Mouse (Mus musculus): ENCODE data around the gene Pgpep1l.

Pgpep1l gene

DNA sequence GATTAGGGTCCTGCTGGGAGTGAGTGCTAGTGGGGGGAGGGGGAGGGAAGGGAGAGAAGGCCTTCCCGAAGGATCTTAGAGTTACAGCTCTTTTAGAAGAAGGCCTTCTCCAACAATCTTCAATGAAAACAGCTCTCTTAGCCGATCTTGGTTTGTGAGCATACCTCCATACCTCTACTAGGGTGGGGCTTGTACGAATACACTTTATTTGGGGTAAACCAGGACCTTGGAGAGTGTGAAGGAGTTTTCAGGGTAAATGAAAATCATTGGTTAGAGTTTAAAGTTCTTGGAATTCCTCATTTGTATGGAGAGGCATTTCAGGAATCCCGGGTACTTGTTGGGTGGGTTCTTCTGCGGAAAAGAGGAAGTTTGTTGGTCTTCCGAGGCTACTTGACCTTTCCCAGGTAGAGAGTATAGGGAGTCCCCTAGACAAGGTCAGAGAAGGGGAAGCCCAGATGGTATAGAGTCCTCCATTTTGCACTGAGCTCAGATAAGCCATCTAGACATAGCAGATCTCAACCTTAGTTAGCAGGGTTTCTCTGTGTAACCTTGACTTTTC, 4.4 kb downstream of the Pgpep1l start:
- no peak for DNase-seq

- DNase-seq = no peak
These were observed 5.5 kb downstream of the Pgpep1l start for GRCm38 (mm10) chr7:68258326-68259150.

GRCm38 (mm10) chr7:68257767-68258166, 6.3 kb downstream of the Pgpep1l start:
- no peak for DNase-seq

DNA sequence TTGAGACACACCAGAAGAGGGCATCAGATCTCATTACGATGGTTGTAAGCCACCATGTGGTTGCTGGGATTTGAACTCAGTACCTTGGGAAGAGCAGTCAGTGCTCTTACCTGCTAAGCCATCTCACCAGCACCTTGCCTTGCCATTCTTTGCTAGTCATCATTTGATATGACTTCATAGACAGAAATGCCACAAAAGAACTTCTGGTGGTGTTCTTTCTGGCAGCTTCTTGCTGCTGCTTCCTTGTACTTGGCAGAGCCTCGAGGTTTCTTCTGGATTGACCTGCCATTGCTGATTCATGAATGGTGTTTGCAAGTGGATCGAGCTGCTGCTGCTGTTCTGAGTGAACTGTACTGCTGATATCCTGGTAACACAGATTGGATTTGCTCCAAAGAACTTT, 13.1 kb downstream of the Pgpep1l start:
- no peak for DNase-seq

DNA sequence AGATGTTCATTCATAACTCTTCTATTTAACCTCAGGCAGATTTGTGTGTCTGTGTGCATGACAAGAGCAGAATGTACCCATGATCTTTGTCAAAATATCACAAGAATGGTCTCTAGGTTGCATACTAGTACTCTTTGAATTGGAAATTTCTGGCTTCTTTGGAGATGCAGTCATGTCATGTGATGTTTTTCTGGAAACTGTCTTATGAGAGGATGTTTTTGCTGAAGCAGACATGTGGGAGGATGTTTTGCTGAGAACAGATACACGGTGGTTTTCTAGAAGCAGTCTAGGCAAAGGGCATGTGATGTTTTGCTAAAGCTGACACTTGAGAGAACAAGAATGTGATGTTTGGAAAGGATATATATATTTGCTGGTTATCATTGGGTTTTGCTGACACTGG, 13.6 kb downstream of the Pgpep1l start:
- DNase-seq = no peak

GRCm38 (mm10) chr7:68246249-68246648, 17.8 kb downstream of the Pgpep1l start:
- no peak for DNase-seq

GRCm38 (mm10) chr7:68245681-68246080, 18.4 kb downstream of the Pgpep1l start:
- DNase-seq = no peak

DNA sequence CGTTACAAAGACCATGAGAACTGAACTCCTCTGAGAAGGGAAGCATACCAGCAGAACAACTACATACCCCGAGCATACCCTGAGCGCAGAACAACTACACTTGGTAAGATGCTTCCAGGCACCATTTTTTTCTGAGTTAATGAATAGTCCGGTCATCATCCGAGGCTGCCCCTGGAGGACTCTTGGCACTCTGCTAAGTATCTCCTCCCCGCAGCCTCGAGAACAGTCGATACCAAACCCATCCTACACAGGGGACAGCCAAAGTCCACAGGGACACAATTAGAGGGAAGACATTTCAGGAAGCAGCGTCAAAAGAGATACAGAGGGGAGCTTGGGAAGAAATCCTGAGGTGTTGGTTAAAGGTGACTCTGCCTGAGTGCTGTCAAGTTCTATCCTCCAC, 22.8 kb downstream of the Pgpep1l start:
- no peak for DNase-seq

DNA sequence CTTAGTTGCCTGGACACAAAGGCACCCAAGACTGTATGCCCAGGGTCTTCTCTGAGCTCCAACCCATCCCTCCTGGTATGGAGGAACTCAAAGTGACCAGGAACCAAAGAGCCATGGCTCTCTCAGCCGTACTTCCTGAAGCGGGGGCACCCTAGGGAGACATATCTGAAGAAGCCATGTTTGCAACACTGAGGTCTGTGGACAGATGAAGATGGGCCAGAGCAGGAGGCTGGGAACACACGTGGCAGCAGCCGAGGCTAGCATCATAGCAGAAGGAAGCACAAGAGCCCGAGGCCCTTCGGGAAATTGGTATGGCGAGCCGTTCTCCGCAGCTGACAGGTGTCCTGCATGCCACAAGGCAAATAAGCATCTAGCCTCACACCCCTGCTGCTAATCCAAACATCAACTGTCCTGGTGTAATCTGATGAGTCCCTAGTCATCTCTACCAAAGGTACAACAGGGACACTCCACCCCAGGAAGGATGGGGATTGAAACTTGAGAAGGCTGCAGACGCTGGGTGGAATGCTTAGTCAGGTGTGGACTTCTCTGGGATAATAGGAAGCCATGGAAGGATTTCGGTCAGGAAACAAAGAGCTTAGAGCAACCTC, 24.7 kb downstream of the Pgpep1l start:
- DNase-seq = no peak

GRCm38 (mm10) chr7:68236817-68237216, 27.2 kb downstream of the Pgpep1l start:
- DNase-seq = no peak

GRCm38 (mm10) chr7:68233619-68234223, 30.3 kb downstream of the Pgpep1l start:
- DNase-seq = no peak

DNA sequence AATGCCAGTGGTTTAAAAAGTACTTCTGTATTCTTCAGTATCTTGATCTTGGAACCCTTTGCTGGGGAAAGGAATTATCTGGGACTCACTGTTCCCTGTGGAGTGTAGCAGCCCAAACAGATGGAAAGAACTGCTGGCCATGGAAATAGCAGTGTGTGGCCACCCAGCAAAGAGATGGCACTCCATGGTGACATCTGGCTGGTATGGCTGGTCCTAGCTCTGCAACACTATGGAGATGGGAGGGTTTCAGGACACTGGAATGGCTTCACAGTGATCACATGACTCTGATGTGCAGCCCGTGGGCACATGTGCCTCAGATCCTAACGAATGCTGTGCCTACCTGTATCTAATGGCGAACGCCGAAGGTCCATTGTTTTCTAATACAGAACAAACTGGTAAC, 31.5 kb downstream of the Pgpep1l start:
- DNase-seq = no peak

- no peak for DNase-seq
These were observed 33.2 kb downstream of the Pgpep1l start for GRCm38 (mm10) chr7:68230831-68231230.

GRCm38 (mm10) chr7:68228491-68228890, 35.5 kb downstream of the Pgpep1l start:
- no peak for DNase-seq

DNA sequence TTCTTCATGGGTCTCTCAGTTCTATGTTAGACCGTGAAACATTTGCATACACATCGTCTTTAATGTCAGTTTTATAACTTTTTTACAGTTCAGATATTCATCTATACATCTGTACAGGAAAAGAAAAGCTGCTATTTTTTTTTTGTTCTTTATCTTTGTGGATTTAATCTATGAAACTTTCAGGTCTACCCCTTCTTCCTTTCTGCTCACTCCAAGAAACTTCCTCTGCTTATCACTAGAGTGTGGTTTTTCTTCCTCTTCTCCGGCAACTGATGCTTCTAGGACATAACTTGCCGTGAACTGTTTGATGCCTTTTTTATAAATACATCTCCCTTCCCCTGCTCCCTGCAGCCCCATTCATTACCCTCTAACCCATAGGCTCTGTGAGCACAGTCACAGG, 36.4 kb downstream of the Pgpep1l start:
- DNase-seq = no peak

GRCm38 (mm10) chr7:68227021-68227420, 37.0 kb downstream of the Pgpep1l start:
- DNase-seq = no peak

DNA sequence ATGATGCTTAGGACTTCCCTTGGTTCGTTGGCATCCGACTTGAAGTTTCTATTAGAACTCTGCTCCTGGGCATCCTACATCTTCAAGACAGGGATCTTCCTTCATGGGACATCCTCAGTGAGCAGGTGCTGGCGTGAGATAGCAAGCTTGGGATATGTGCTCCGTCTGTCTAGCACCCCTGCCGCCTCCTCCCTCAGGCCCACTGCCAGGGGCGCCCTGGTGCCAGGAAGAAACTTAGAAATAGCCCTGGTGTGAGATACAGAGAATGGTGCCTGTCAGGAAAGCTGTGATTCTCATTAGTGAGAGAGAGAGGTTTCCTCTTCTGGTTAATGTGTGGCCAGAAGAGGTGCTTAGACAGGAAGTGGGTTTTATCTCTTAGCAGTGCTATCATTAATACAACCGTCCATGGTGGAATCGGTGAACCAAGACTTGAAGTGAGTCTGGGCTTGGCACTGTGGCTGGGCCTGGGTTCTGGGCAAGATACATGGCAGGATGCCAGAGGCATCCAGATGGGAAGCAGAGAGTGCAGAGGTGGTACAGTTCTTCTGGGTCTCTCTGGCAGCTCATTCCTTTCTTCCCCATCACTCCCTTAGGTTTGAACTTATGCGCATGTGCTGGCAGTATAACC, 38.5 kb downstream of the Pgpep1l start:
- no peak for DNase-seq

DNA sequence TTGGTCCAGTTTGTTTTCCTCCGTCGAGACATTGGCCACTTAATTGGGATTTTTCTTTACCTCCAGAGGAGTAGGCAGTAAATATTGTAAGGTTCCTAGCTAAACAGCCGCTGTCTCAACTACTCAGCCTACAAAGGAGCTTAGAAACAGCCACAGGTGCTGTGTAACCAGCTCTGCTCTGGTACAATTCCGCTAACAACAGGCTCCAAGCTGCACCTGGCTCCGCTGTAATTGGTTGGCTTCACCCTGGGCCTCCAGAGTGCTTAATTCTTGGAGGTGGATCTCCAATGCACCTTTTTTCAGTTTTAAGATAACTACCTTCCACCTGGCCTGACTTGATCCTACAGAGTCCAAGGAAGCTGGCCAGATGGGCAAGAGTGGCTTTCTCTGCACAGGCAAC, 40.0 kb downstream of the Pgpep1l start:
- DNase-seq = no peak

GRCm38 (mm10) chr7:68223356-68223808, 40.7 kb downstream of the Pgpep1l start:
- DNase-seq = no peak

- no peak for DNase-seq
These were observed 42.3 kb downstream of the Pgpep1l start for GRCm38 (mm10) chr7:68221677-68222230.

- DNase-seq = peak; percentile 4
These were observed 45.2 kb downstream of the Pgpep1l start for GRCm38 (mm10) chr7:68218879-68219278.

GRCm38 (mm10) chr7:68215522-68216070, 48.4 kb downstream of the Pgpep1l start:
- DNase-seq = no peak

- no peak for DNase-seq
These were observed 50.2 kb downstream of the Pgpep1l start for GRCm38 (mm10) chr7:68213842-68214241.
